Mouse (Mus musculus): ENCODE results near the gene Hist2h2bb. TPM values are rescaled to one million over a fixed set of nuclear protein-coding genes. Genes with fewer than 3 reads are reported as not detected.
A peak's percentile ranks its signal among the peaks of the same experiment; 100 is the strongest.

The Hist2h2bb gene
- total and polyA plus RNA-seq, 3 experiments: 11.2 to 6,680 TPM; not detected in 1

DNA sequence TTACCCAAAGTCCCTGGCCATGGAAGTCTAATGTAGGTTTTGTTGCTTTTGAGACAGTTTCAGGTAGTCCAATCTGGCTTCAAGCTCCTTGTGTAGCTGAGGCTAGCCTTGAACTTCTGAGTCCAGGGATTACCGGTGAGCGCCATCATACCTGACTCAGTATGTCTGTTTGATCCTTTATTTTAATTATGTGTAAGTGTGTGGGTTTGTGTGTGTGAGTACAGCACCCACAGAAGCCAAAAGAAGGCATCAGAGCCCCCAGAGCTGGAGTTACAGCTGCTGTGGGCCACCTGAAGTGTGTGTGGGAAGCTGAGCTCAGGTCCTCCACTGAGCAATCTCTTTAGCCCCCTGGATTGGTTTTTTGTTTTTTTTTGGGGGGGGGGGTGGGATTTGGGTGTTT, 30.0 kb downstream of the Hist2h2bb start:
- H3K4me1 ChIP-seq (ENCODE audit: control insufficient read depth in 1 of 2, insufficient read depth in 2 of 2, low read length in 2 of 2): peaks cover 0 to 2% of the 10 kb centered on the region in 2 experiments; a peak in 1 of 4 replicates
- TF ChIP-seq TAL1 (IDR thresholded peaks at IDR 0.05; ENCODE audit: low read length) (no peak), MYB (IDR thresholded peaks at IDR 0.05; ENCODE audit: low read depth, low read length) (no peak), MAX (IDR thresholded peaks at IDR 0.05; ENCODE audit: low read length) (no peak), MAZ (IDR thresholded peaks at IDR 0.05; ENCODE audit: low read depth, low read length) (no peak), SIN3A (IDR thresholded peaks at IDR 0.05; ENCODE audit: low read length) (no peak)
- H3K4me3 ChIP-seq (ENCODE audit: control insufficient read depth in 1 of 2, insufficient read depth in 1 of 2, low read depth in 2 of 2, low read length in 2 of 2): no peak overlapping the region
- no peak overlapping the region for H3K9ac ChIP-seq (ENCODE audit: control insufficient read depth, low read depth, low read length, poor library complexity, severe bottlenecking)
- H3K9me3 ChIP-seq (replicated peaks; ENCODE audit: insufficient read depth, low read length): no peaks in the 10 kb centered on the region
- DNase-seq (ENCODE audit: low read depth, low spot score): no peak
- H3K36me3 ChIP-seq (ENCODE audit: control insufficient read depth in 1 of 2, insufficient read depth in 2 of 2, low read length in 2 of 2): peaks cover 0 to 2% of the 10 kb centered on the region in 2 experiments; a peak in 2 of 4 replicates
- no peaks in the 10 kb centered on the region for H3K79me2 ChIP-seq (ENCODE audit: control insufficient read depth, insufficient read depth, low read length, poor library complexity)
- H3K27me3 ChIP-seq (ENCODE audit: control insufficient read depth in 1 of 2, insufficient read depth in 2 of 2, low read length in 2 of 2): no peaks in the 10 kb centered on the region
- no peak overlapping the region for H3K27ac ChIP-seq (ENCODE audit: control insufficient read depth, low read depth, low read length)

GRCm38 (mm10) chr3:96300706-96301529, 31.4 kb downstream of the Hist2h2bb start:
- no peak overlapping the region for H3K27ac ChIP-seq (ENCODE audit: control insufficient read depth, low read depth, low read length)

DNA sequence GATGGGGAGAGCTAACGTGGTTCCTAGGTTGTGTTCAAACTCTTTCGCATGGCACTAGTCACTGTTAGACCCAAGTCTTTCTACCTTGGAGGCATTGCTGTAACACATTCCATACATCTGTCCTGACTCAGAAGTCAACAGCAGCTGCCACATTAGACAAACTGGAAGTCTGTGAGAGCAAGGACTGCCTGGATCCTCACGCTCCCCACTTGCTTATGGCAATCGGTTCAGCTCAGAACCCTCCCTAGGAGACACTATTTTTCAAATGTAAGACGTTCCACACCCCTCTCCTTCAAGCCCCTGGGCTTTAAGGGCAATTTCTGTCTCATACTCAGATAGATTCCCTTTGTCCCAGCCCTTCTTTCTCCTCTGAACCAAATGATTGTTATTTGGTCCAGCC, 32.5 kb downstream of the Hist2h2bb start:
- H3K4me3 ChIP-seq (ENCODE audit: control insufficient read depth in 1 of 2, insufficient read depth in 1 of 2, low read depth in 2 of 2, low read length in 2 of 2): no peak overlapping the region

More at GRCm38 (mm10) chr3:96300706-96301529, 31.4 kb downstream of the Hist2h2bb start:
- Histone ChIP-seq H3K9ac (ENCODE audit: control insufficient read depth, low read depth, low read length, poor library complexity, severe bottlenecking) (no peak overlapping the region), H3K4me3 (ENCODE audit: control insufficient read depth in 1 of 2, insufficient read depth in 1 of 2, low read depth in 2 of 2, low read length in 2 of 2) (no peak overlapping the region), H3K36me3 (ENCODE audit: control insufficient read depth in 1 of 2, insufficient read depth in 2 of 2, low read length in 2 of 2) (no peaks in the 10 kb centered on the region), H3K79me2 (ENCODE audit: control insufficient read depth, insufficient read depth, low read length, poor library complexity) (no peaks in the 10 kb centered on the region), H3K9me3 (replicated peaks; ENCODE audit: insufficient read depth, low read length) (no peaks in the 10 kb centered on the region), H3K27me3 (ENCODE audit: control insufficient read depth in 1 of 2, insufficient read depth in 2 of 2, low read length in 2 of 2) (no peaks in the 10 kb centered on the region), H3K4me1 (ENCODE audit: control insufficient read depth in 1 of 2, insufficient read depth in 2 of 2, low read length in 2 of 2) (no peaks in the 10 kb centered on the region)
- no peak for DNase-seq (ENCODE audit: low read depth, low spot score)
- TF ChIP-seq MAFK (IDR thresholded peaks at IDR 0.05; ENCODE audit: borderline replicate concordance, low read depth, low read length) (peak; percentile 61; the same call in 1 of the 2 replicates), MAZ (IDR thresholded peaks at IDR 0.05; ENCODE audit: low read depth, low read length) (no peak), ZKSCAN1 (IDR thresholded peaks at IDR 0.05; ENCODE audit: low read depth, low read length) (no peak), GABPA (IDR thresholded peaks at IDR 0.05; ENCODE audit: low read depth, low read length) (no peak), MAX (IDR thresholded peaks at IDR 0.05; ENCODE audit: low read length) (no peak), SIN3A (IDR thresholded peaks at IDR 0.05; ENCODE audit: low read length) (no peak), TAL1 (IDR thresholded peaks at IDR 0.05; ENCODE audit: low read length) (no peak), POLR2A (IDR thresholded peaks at IDR 0.05; ENCODE audit: control insufficient read depth in 1 of 2, insufficient read depth in 1 of 2, low read depth in 1 of 2, low read length in 2 of 2, poor library complexity in 1 of 2) (no peak), CHD2 (IDR thresholded peaks at IDR 0.05; ENCODE audit: low read length) (no peak), USF2 (IDR thresholded peaks at IDR 0.05; ENCODE audit: borderline replicate concordance in 1 of 2, insufficient read depth in 1 of 2, low read depth in 1 of 2, low read length in 2 of 2) (no peak), CHD1 (IDR thresholded peaks at IDR 0.05; ENCODE audit: low read depth, low read length) (no peak), CTCF (IDR thresholded peaks at IDR 0.05 in 2 of 3, conservative IDR thresholded peaks at IDR 0.05 in 1 of 3; ENCODE audit: control insufficient read depth in 1 of 3, insufficient read depth in 1 of 3, low read depth in 2 of 3, low read length in 3 of 3, poor library complexity in 1 of 3, severe bottlenecking in 1 of 3) (0 out of 6 replicates have a peak, but pooled peaks of 1 of the 3 experiments have one; percentile 2)

More for the DNA sequence above, 32.5 kb downstream of the Hist2h2bb start:
- Histone ChIP-seq H3K9ac (ENCODE audit: control insufficient read depth, low read depth, low read length, poor library complexity, severe bottlenecking) (no peak overlapping the region), H3K36me3 (ENCODE audit: control insufficient read depth in 1 of 2, insufficient read depth in 2 of 2, low read length in 2 of 2) (no peaks in the 10 kb centered on the region), H3K4me1 (ENCODE audit: control insufficient read depth in 1 of 2, insufficient read depth in 2 of 2, low read length in 2 of 2) (no peaks in the 10 kb centered on the region), H3K27me3 (ENCODE audit: control insufficient read depth in 1 of 2, insufficient read depth in 2 of 2, low read length in 2 of 2) (no peaks in the 10 kb centered on the region), H3K9me3 (replicated peaks; ENCODE audit: insufficient read depth, low read length) (no peaks in the 10 kb centered on the region), H3K27ac (ENCODE audit: control insufficient read depth, low read depth, low read length) (no peak overlapping the region), H3K79me2 (ENCODE audit: control insufficient read depth, insufficient read depth, low read length, poor library complexity) (no peaks in the 10 kb centered on the region)
- DNase-seq (ENCODE audit: low read depth, low spot score): no peak
- TF ChIP-seq TBP (IDR thresholded peaks at IDR 0.05; ENCODE audit: low read depth, low read length) (no peak), E2F4 (IDR thresholded peaks at IDR 0.05; ENCODE audit: borderline replicate concordance, low read depth, low read length) (no peak), MYC (IDR thresholded peaks at IDR 0.05; ENCODE audit: low read depth, low read length) (no peak), KAT2A (conservative IDR thresholded peaks at IDR 0.05; ENCODE audit: low read depth, low read length) (no peak), MAX (IDR thresholded peaks at IDR 0.05; ENCODE audit: low read length) (no peak), RCOR1 (IDR thresholded peaks at IDR 0.05; ENCODE audit: low read depth, low read length) (no peak)
